Mouse (Mus musculus) stomach, embryonic 15.5 days (tissue): ENCODE data around the gene Syt8. TPM values are rescaled to one million over a fixed set of nuclear protein-coding genes. Genes with fewer than 3 reads are reported as not detected.

Source experiments
- ATAC-seq: fragments of 200-750 bp; cut with Nextera tagmentation; 2 replicates; pipeline ENCODE4 v1.8.0; 2017; ENCODE audit warnings: low read depth, moderate number of reproducible peaks, moderate TSS enrichment; ENCODE audit not compliant: insufficient read depth, low FRiP score
- H3K27ac ChIP-seq: fragments of 300-500 bp; sonication (generic); 2 replicates; pipeline ENCODE4 v1.5.1; 2015; ENCODE audit warnings: mild to moderate bottlenecking, inconsistent platforms
- H3K27me3 ChIP-seq: fragments of 300-500 bp; sonication (generic); replicated peaks from 2 replicates; pipeline ENCODE4 v1.6.1; 2015; ENCODE audit warnings: inconsistent platforms
- H3K36me3 ChIP-seq: fragments of 300-500 bp; sonication (generic); 2 replicates; pipeline ENCODE4 v1.6.1; 2015; ENCODE audit warnings: inconsistent platforms
- H3K4me1 ChIP-seq: fragments of 300-500 bp; sonication (generic); 2 replicates; pipeline ENCODE4 v1.6.1; 2015; ENCODE audit warnings: inconsistent platforms
- H3K4me2 ChIP-seq: fragments of 300-500 bp; sonication (generic); 2 replicates; pipeline ENCODE4 v1.6.1; 2015; ENCODE audit warnings: mild to moderate bottlenecking, inconsistent platforms
- H3K4me3 ChIP-seq: fragments of 300-500 bp; sonication (generic); replicated peaks from 2 replicates; pipeline ENCODE4 v1.5.1; 2015; ENCODE audit warnings: inconsistent platforms
- H3K9ac ChIP-seq: fragments of 300-500 bp; sonication (generic); 2 replicates; pipeline ENCODE4 v1.6.1; 2015; ENCODE audit warnings: inconsistent platforms
- H3K9me3 ChIP-seq: fragments of 300-500 bp; sonication (generic); 2 replicates; pipeline ENCODE4 v1.6.1; 2016; ENCODE audit warnings: inconsistent platforms
- WGBS: fragments of 180-500 bp; shearing (Covaris S2); methylation state at CpG from one replicate; pipeline ENCODE4 v1.1.7; 2015; 5-methylcytosine and 5-hydroxymethylcytosine counted together
- polyA plus RNA-seq: library from polyadenylated mRNA; unstranded; fragments of >200 nt; fragmentation: Nextera tagmentation; extraction: Ambion mirVana; gene quantifications from 2 replicates; pipeline ENCODE4 v1.2.1, GENCODE M21; 2015

Gene Syt8
- polyA plus RNA-seq, 1 experiment from 2014 or later, result 19.6 TPM

DNA sequence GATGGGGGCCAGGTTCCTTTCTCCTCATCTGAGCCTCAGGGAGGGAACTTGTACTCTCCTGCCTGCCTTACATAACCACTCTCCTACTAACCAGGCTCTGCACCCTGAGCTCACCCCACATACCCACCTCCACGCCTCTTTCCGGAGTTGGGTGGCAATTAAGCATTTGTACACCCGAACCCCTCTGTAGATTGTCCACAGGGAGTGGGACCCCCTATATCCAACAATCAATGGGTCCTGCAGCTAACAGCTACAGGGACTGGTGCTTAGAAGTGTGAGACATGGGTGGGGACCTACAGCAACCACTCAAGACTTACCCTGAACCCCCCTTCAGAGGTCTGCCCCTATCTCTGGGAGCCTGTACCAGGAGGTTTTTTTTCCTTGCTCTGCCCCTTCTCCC lies 46.0 kb downstream of the Syt8 start:
- WGBS, result 87% methylated on average over 3 of the region's 3 CpGs
- H3K27ac ChIP-seq, result peak overlapping the region; percentile 97
- peaks cover 62% of the 10 kb centered on the region for H3K4me1 ChIP-seq
- H3K27me3 ChIP-seq, result no peaks in the 10 kb centered on the region
- peaks cover 3% of the 10 kb centered on the region; the same call in 1 of the 2 replicates for H3K36me3 ChIP-seq
- ATAC-seq, result no peak
- peak overlapping the region; percentile 55 for H3K4me2 ChIP-seq
- peak overlapping the region; percentile 23; the same call in 1 of the 2 replicates for H3K4me3 ChIP-seq
- H3K9ac ChIP-seq, result no peak overlapping the region
- H3K9me3 ChIP-seq, result no peaks in the 10 kb centered on the region

- peak overlapping the region; percentile 97 for H3K27ac ChIP-seq
- no peaks in the 10 kb centered on the region for H3K9me3 ChIP-seq
- peak overlapping the region; percentile 55 for H3K4me2 ChIP-seq
- peaks cover 7% of the 10 kb centered on the region for H3K36me3 ChIP-seq
- H3K9ac ChIP-seq, result no peak overlapping the region
- WGBS, result 7% methylated on average over 5 of the region's 5 CpGs
- H3K4me3 ChIP-seq, result peak overlapping the region; percentile 23
- peaks cover 68% of the 10 kb centered on the region for H3K4me1 ChIP-seq
- ATAC-seq, result no peak
- no peaks in the 10 kb centered on the region for H3K27me3 ChIP-seq
Measured at GRCm38 (mm10) chr7:142481186-142481567, 46.5 kb downstream of the Syt8 start.

DNA sequence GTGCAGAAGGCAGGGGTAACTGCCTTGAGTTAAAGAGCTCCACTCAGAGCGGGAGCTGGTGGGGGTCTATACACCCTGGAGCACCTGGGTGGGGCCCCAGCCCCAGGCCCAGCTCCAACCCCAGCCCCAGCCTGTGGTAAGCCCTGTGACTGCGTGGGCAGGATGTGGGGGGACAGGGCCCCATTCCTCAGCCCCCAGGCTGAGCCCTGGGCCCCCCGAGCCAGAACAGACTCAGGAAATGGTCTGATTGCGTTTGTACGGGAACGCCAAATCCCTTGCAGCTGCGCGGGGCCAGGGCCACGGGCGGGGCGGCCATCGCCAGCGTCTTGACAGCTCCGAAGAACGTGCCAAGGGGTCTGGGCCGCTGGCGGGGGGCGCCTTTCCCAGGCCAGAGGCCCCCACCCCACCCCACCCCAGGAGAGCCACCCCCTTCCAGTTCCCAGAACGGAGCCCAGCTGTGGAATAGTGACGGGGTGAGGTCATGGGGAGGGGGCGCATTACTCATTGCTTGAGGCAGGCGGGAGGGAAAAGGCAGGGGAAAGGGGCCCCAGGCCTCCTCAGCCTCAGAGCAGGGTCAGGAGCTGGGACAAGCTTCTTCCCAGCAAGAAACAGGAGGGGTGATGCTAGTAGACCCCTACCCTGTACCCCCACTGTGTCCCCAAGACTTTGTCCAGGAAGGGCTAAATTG lies 47.1 kb downstream of the Syt8 start:
- Histone ChIP-seq H3K9me3 (no peaks in the 10 kb centered on the region), H3K27ac (peak overlapping the region; percentile 97), H3K4me2 (peak overlapping the region; percentile 55), H3K27me3 (no peaks in the 10 kb centered on the region), H3K4me1 (peaks cover 73% of the 10 kb centered on the region), H3K9ac (no peak overlapping the region), H3K4me3 (peak overlapping the region; percentile 23), H3K36me3 (peaks cover 7% of the 10 kb centered on the region)
- 4% methylated on average over 22 of the region's 22 CpGs for WGBS
- peak; percentile 74 for ATAC-seq

GRCm38 (mm10) chr7:142482256-142482609 lies 47.6 kb downstream of the Syt8 start:
- Histone ChIP-seq H3K27ac (peak overlapping the region; percentile 97), H3K9me3 (no peaks in the 10 kb centered on the region), H3K9ac (no peak overlapping the region; the same call in 1 of the 2 replicates), H3K36me3 (peaks cover 7% of the 10 kb centered on the region), H3K4me2 (peak overlapping the region; percentile 55), H3K27me3 (no peaks in the 10 kb centered on the region), H3K4me1 (peaks cover 75% of the 10 kb centered on the region), H3K4me3 (peak overlapping the region; percentile 23)
- 10% methylated on average over 6 of the region's 6 CpGs for WGBS
- peak; percentile 16 for ATAC-seq

- Histone ChIP-seq H3K36me3 (peaks cover 7% of the 10 kb centered on the region), H3K9ac (0 out of 2 replicates have a peak overlapping the region, but pooled peaks have one; percentile 8), H3K4me3 (no peak overlapping the region), H3K4me2 (0 out of 2 replicates have a peak overlapping the region, but pooled peaks have one; percentile 55), H3K4me1 (peaks cover 80% of the 10 kb centered on the region), H3K27me3 (no peaks in the 10 kb centered on the region), H3K9me3 (no peaks in the 10 kb centered on the region), H3K27ac (peak overlapping the region; percentile 97)
- ATAC-seq, result peak; percentile 33
- 19% methylated on average over 11 of the region's 11 CpGs for WGBS
Measured at GRCm38 (mm10) chr7:142483136-142483535, 48.5 kb downstream of the Syt8 start.

GRCm38 (mm10) chr7:142484780-142485179 lies 50.1 kb downstream of the Syt8 start:
- no peaks in the 10 kb centered on the region for H3K27me3 ChIP-seq
- H3K9ac ChIP-seq, result no peak overlapping the region
- H3K4me2 ChIP-seq, result no peak overlapping the region
- no peaks in the 10 kb centered on the region for H3K9me3 ChIP-seq
- peaks cover 78% of the 10 kb centered on the region for H3K4me1 ChIP-seq
- no peak overlapping the region for H3K4me3 ChIP-seq
- peaks cover 12% of the 10 kb centered on the region for H3K36me3 ChIP-seq
- H3K27ac ChIP-seq, result peak overlapping the region; percentile 97
- no peak for ATAC-seq
- WGBS, result 61% methylated on average over 12 of the region's 12 CpGs

DNA sequence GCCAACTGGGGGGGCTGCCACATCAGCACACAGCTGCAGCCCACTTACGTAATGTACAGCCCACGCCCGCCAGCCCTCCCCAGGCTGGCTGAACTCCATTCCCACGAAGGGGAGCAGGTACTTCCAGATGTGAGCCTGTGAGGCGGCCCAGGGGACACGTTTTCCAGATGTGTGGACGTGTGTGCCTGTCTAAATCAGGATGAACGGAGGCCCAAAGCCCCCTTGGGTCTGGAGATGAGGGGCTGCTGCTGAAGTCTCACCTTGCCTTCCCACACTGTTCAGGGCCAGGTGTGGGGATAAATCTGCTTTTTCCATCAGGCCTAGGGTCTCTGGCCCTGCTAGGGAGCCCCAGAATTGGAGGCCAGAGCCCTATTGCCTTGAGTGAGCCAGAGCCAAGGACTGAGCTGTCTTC lies 52.1 kb downstream of the Syt8 start:
- no peaks in the 10 kb centered on the region for H3K27me3 ChIP-seq
- no peaks in the 10 kb centered on the region for H3K9me3 ChIP-seq
- H3K36me3 ChIP-seq, result peaks cover 25% of the 10 kb centered on the region
- H3K27ac ChIP-seq, result peak overlapping the region; percentile 97
- no peak overlapping the region for H3K4me3 ChIP-seq
- WGBS, result 65% methylated on average over 8 of the region's 8 CpGs
- no peak overlapping the region for H3K9ac ChIP-seq
- no peak overlapping the region for H3K4me2 ChIP-seq
- ATAC-seq, result no peak
- peaks cover 58% of the 10 kb centered on the region for H3K4me1 ChIP-seq

DNA sequence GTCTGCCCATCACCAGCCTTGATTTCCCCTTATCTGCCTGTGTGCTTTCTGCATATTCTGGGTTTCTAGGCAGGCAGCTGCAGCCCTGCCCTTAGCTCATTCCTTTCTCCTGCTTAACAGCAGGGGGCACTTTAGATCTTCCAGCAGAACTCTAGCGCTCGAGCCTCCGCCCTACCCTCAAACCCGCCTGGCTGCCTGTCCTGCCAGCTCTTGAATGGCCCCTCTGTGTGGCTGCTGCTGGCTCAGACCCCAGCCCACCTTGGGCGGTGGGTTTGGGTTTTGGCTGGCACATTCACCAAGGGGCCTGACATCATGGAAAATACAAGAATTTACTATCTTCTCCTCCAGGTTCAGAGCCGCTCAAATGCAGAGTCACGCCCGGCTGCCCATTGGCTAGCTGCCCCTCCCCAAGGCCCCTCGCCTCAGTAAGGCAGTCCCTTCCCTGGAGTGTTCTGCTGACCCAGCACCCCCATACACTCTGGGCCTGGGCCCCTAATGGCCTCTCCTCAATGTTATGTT lies 52.8 kb downstream of the Syt8 start:
- Histone ChIP-seq H3K9me3 (no peaks in the 10 kb centered on the region), H3K27ac (peak overlapping the region; percentile 97), H3K27me3 (no peaks in the 10 kb centered on the region), H3K4me1 (peaks cover 57% of the 10 kb centered on the region), H3K4me2 (no peak overlapping the region), H3K36me3 (peaks cover 32% of the 10 kb centered on the region), H3K4me3 (no peak overlapping the region), H3K9ac (no peak overlapping the region)
- 14% methylated on average over 9 of the region's 9 CpGs for WGBS
- ATAC-seq, result peak; percentile 26; the same call in 1 of the 2 replicates

GRCm38 (mm10) chr7:142488053-142488452 lies 53.4 kb downstream of the Syt8 start:
- H3K36me3 ChIP-seq, result peaks cover 36% of the 10 kb centered on the region
- no peak overlapping the region for H3K4me3 ChIP-seq
- H3K27me3 ChIP-seq, result no peaks in the 10 kb centered on the region
- H3K9ac ChIP-seq, result no peak overlapping the region
- no peaks in the 10 kb centered on the region for H3K9me3 ChIP-seq
- no peak overlapping the region for H3K4me2 ChIP-seq
- peak overlapping the region; percentile 97 for H3K27ac ChIP-seq
- WGBS, result 50% methylated on average over 3 of the region's 3 CpGs
- no peak for ATAC-seq
- H3K4me1 ChIP-seq, result peaks cover 54% of the 10 kb centered on the region

Other genes starting within 250 kb of the Syt8 start
- gene Gm10153, start 244.5 kb upstream of the Syt8 start, polyA plus RNA-seq, result not detected in 2 replicates
- not detected in 2 replicates for gene Krtap5-3, start 233.5 kb upstream of the Syt8 start, polyA plus RNA-seq
- not detected in 2 replicates for gene Gm7579, start 223.0 kb upstream of the Syt8 start, polyA plus RNA-seq
- not detected in 2 replicates for gene Krtap5-5, start 204.9 kb upstream of the Syt8 start, polyA plus RNA-seq
- not detected in 2 replicates for gene Gm40460, start 193.8 kb upstream of the Syt8 start, polyA plus RNA-seq
- gene Gm2431, start 176.5 kb upstream of the Syt8 start, polyA plus RNA-seq, result not detected in 2 replicates
- not detected in 2 replicates for gene Gm4559, start 160.5 kb upstream of the Syt8 start, polyA plus RNA-seq
- gene Krtap5-1, start 137.7 kb upstream of the Syt8 start, polyA plus RNA-seq, result not detected in 2 replicates
- gene Krtap5-4, start 131.3 kb upstream of the Syt8 start, polyA plus RNA-seq, result not detected in 2 replicates
- gene Ifitm10, start 61.1 kb upstream of the Syt8 start, polyA plus RNA-seq, result 1.7 and 2.8 TPM in 2 replicates
- gene Gm49369, start 52.2 kb upstream of the Syt8 start, polyA plus RNA-seq, result 0.58 TPM in 1 of 2 replicates, not detected in the other
- gene Ctsd, start 46.8 kb upstream of the Syt8 start, polyA plus RNA-seq, result 308 and 323 TPM in 2 replicates
- gene Tnni2, start 7.0 kb downstream of the Syt8 start, polyA plus RNA-seq, result 10.4 and 13.3 TPM in 2 replicates
- gene Lsp1, start 26.0 kb downstream of the Syt8 start, polyA plus RNA-seq, result 196 and 211 TPM in 2 replicates
- gene Tnnt3, start 64.0 kb downstream of the Syt8 start, polyA plus RNA-seq, result 4.6 and 11.8 TPM in 2 replicates
- 21.9 and 26.2 TPM in 2 replicates for gene Mrpl23, start 97.8 kb downstream of the Syt8 start, polyA plus RNA-seq
- 964 and 1,001 TPM in 2 replicates for gene Igf2, start 232.0 kb downstream of the Syt8 start, polyA plus RNA-seq
- 0.10 and 0.14 TPM in 2 replicates for gene Gm49394, start 235.1 kb downstream of the Syt8 start, polyA plus RNA-seq